26 mouse cellular contexts compared by ENCODE assay signal in genomic region chr19:60200294-60200693, GRCm38 (mm10). TPM values are rescaled to one million over a fixed set of nuclear protein-coding genes. Genes with fewer than 3 reads are reported as not detected.
DNase-seq lines count a peak whose midpoint lies in the region; ATAC-seq and TF ChIP-seq lines count a peak whose summit lies in the region.
"Had no signal": no experiment of that assay in that cellular context is flagged by ENCODE, and none has a peak within 500 bp of the region (broad histone marks: within the 10 kb centered on the region; RNA-seq: fewer than 3 reads in every experiment).

No protein-coding gene starts in this region.

- no peaks in the 10 kb centered on the region for H3K36me3 ChIP-seq in forebrain, postnatal 0 days (ENCODE audit: insufficient read depth)
- no peaks in the 10 kb centered on the region for H3K36me3 ChIP-seq in forebrain, embryonic 11.5 days (ENCODE audit: control insufficient read depth, insufficient read depth, low read length)
- H3K36me3 ChIP-seq in midbrain, embryonic 13.5 days: 0 out of 2 replicates have a peak, but pooled peaks cover 5% of the 10 kb centered on the region
- H3K36me3 ChIP-seq in midbrain, embryonic 16.5 days (ENCODE audit: control insufficient read depth, insufficient read depth, low read length): 0 out of 2 replicates have a peak, but pooled peaks cover 3% of the 10 kb centered on the region
- H3K36me3 ChIP-seq: heart, embryonic 15.5 days; hindbrain, embryonic 12.5 days; intestine, embryonic 15.5 days had no signal

- intact Hi-C loops in left cerebral cortex, postnatal 25 days (cut with DNase I): no loop called here

- H3K9ac ChIP-seq in forebrain, postnatal 0 days: no peak overlapping the region
- no peak overlapping the region for H3K9ac ChIP-seq in forebrain, embryonic 11.5 days (ENCODE audit: low read length)
- no peak overlapping the region for H3K9ac ChIP-seq in midbrain, embryonic 13.5 days (replicated peaks)
- H3K9ac ChIP-seq in midbrain, embryonic 16.5 days (ENCODE audit: low read depth, low read length): no peak overlapping the region
- H3K9ac ChIP-seq: heart, embryonic 15.5 days; hindbrain, embryonic 12.5 days; intestine, embryonic 15.5 days; liver, embryonic 12.5 days; liver, postnatal 0 days had no signal

- no peaks in the 10 kb centered on the region for H3K4me1 ChIP-seq in forebrain, postnatal 0 days (ENCODE audit: insufficient read depth)
- H3K4me1 ChIP-seq in forebrain, embryonic 11.5 days (replicated peaks; ENCODE audit: control insufficient read depth, insufficient read depth, low read length): peaks cover 8% of the 10 kb centered on the region; the same call in 1 of the 2 replicates
- peaks cover 36% of the 10 kb centered on the region for H3K4me1 ChIP-seq in midbrain, embryonic 13.5 days (replicated peaks)
- H3K4me1 ChIP-seq in midbrain, embryonic 16.5 days (ENCODE audit: control insufficient read depth, insufficient read depth, low read length): peaks cover 8% of the 10 kb centered on the region; the same call in 1 of the 2 replicates
- H3K4me1 ChIP-seq: intestine, embryonic 15.5 days had no signal

- 0 out of 2 replicates have a peak, but pooled peaks have one; percentile 32 for ATAC-seq in forebrain, postnatal 0 days
- ATAC-seq in forebrain, embryonic 11.5 days (replicated peaks; ENCODE audit: low FRiP score): no peak
- ATAC-seq in midbrain, embryonic 13.5 days: peak; percentile 40; the same call in 1 of the 2 replicates
- ATAC-seq in midbrain, embryonic 16.5 days: no peak
- ATAC-seq: hindbrain, postnatal 0 days; intestine, embryonic 15.5 days; liver, embryonic 12.5 days; liver, postnatal 0 days had no signal

- H3K4me3 ChIP-seq in forebrain, postnatal 0 days (ENCODE audit: low read depth, low read length): no peak overlapping the region
- H3K4me3 ChIP-seq in forebrain, embryonic 11.5 days (ENCODE audit: low read depth, low read length): no peak overlapping the region
- H3K4me3 ChIP-seq in midbrain, embryonic 13.5 days (replicated peaks): no peak overlapping the region
- H3K4me3 ChIP-seq in midbrain, embryonic 16.5 days (ENCODE audit: low read depth, low read length): no peak overlapping the region
- H3K4me3 ChIP-seq: heart, adult 2 months; heart, embryonic 15.5 days; hindbrain, embryonic 12.5 days; intestine, embryonic 15.5 days; liver, embryonic 12.5 days had no signal

- no peak overlapping the region for H3K4me2 ChIP-seq in forebrain, postnatal 0 days (ENCODE audit: low read depth)
- no peak overlapping the region for H3K4me2 ChIP-seq in forebrain, embryonic 11.5 days (ENCODE audit: low read depth, low read length, severe bottlenecking)
- H3K4me2 ChIP-seq in midbrain, embryonic 13.5 days (replicated peaks): no peak overlapping the region
- no peak overlapping the region for H3K4me2 ChIP-seq in midbrain, embryonic 16.5 days (ENCODE audit: low read length)
- H3K4me2 ChIP-seq: heart, embryonic 15.5 days; hindbrain, embryonic 12.5 days; intestine, embryonic 15.5 days; liver, embryonic 12.5 days had no signal

- no peak overlapping the region for H3K27ac ChIP-seq in forebrain, postnatal 0 days (ENCODE audit: low read depth, low read length)
- H3K27ac ChIP-seq in forebrain, embryonic 11.5 days (ENCODE audit: low read depth, low read length): no peak overlapping the region
- H3K27ac ChIP-seq in midbrain, embryonic 13.5 days: peak overlapping the region; percentile 44; the same call in 1 of the 2 replicates
- no peak overlapping the region for H3K27ac ChIP-seq in midbrain, embryonic 16.5 days (ENCODE audit: low read length)
- H3K27ac ChIP-seq: heart, adult 2 months; heart, embryonic 15.5 days; hindbrain, embryonic 12.5 days; hindbrain, postnatal 0 days; intestine, embryonic 15.5 days; liver, embryonic 12.5 days had no signal

- H3K27me3 ChIP-seq in forebrain, postnatal 0 days (ENCODE audit: insufficient read depth, low read length): no peaks in the 10 kb centered on the region
- H3K27me3 ChIP-seq in forebrain, embryonic 11.5 days (ENCODE audit: control insufficient read depth, insufficient read depth, low read length): no peaks in the 10 kb centered on the region
- no peaks in the 10 kb centered on the region for H3K27me3 ChIP-seq in midbrain, embryonic 13.5 days
- no peaks in the 10 kb centered on the region for H3K27me3 ChIP-seq in midbrain, embryonic 16.5 days (ENCODE audit: control insufficient read depth, insufficient read depth, low read depth, low read length)
- H3K27me3 ChIP-seq: CH12.LX; heart, embryonic 15.5 days; hindbrain, embryonic 12.5 days; intestine, embryonic 15.5 days; liver, embryonic 12.5 days had no signal

- peak; percentile 24 for DNase-seq in embryo, embryonic 10 days (ENCODE audit: low spot score)
- no peak for DNase-seq in embryo, embryonic 9.5 days (ENCODE audit: extremely low spot score)
- no peak for DNase-seq in forebrain, postnatal 0 days
- DNase-seq in forebrain, embryonic 11.5 days (ENCODE audit: low spot score): no peak
- no peak for DNase-seq in left cerebral cortex, postnatal 25 days (ENCODE audit: low spot score in 2 of 2)
- DNase-seq: adrenal gland, postnatal 10 days; cerebellum, adult 11 months; cerebellum, adult 9-10 months; cerebellum, postnatal 36 days; embryo, embryonic 11 days; heart, adult 2 months; kidney, adult 2 months; kidney, postnatal 4 days; left cerebral cortex, postnatal 4 days; liver, postnatal 0 days; lung, postnatal 36 days; spleen, adult 18-20 months; thymus, postnatal 14 days had no signal

- 23% methylated on average over 2 of the region's 2 CpGs for WGBS in forebrain, postnatal 0 days
- WGBS in forebrain, embryonic 11.5 days: 13% methylated on average over 2 of the region's 2 CpGs
- WGBS in midbrain, embryonic 13.5 days: 10% methylated on average over 2 of the region's 2 CpGs
- WGBS in midbrain, embryonic 16.5 days: 15% methylated on average over 2 of the region's 2 CpGs

- no peaks in the 10 kb centered on the region for H3K9me3 ChIP-seq in forebrain, postnatal 0 days (ENCODE audit: low read length)
- H3K9me3 ChIP-seq in forebrain, embryonic 11.5 days (ENCODE audit: control insufficient read depth, low read length): no peaks in the 10 kb centered on the region
- no peaks in the 10 kb centered on the region for H3K9me3 ChIP-seq in midbrain, embryonic 13.5 days
- no peaks in the 10 kb centered on the region for H3K9me3 ChIP-seq in midbrain, embryonic 16.5 days (replicated peaks; ENCODE audit: control insufficient read depth, low read length, poor library complexity, severe bottlenecking)
- H3K9me3 ChIP-seq: heart, embryonic 15.5 days; hindbrain, embryonic 12.5 days; intestine, embryonic 15.5 days; liver, embryonic 12.5 days had no signal

- no peak for TF ChIP-seq CTCF in forebrain, postnatal 0 days (IDR thresholded peaks at IDR 0.05; ENCODE audit: low read depth)

RNA-seq across cellular contexts. Expression of gene Fam204a, which starts 26.2 kb away (rescaled TPM):
- 47.5 and 57.4 TPM in 2 replicates for total RNA-seq in forebrain, postnatal 0 days (2014; rRNA removed)
- 66.5 and 74.4 TPM in 2 replicates for polyA plus RNA-seq in forebrain, postnatal 0 days (2015; fragmentation: Nextera tagmentation; extraction: Ambion mirVana)
- 74.8 and 94.2 TPM in 2 replicates for polyA plus RNA-seq in forebrain, embryonic 11.5 days (2014; fragmentation: Nextera tagmentation; extraction: Ambion mirVana)
- polyA plus RNA-seq in midbrain, embryonic 13.5 days (2015; fragmentation: Nextera tagmentation; extraction: Ambion mirVana): 98.4 and 104 TPM in 2 replicates
- 68.6 and 78.2 TPM in 2 replicates for polyA plus RNA-seq in midbrain, embryonic 16.5 days (2015; fragmentation: Nextera tagmentation; extraction: Ambion mirVana)
- 10 to 100 TPM; 29.5 to 29.6 TPM for total RNA-seq in left cerebral cortex, postnatal 25 days (2021)

Comparison
In these comparisons a context has a peak if more than half of its experiments do, and no peak if none do; other contexts are left out.
1. ATAC-seq: peak in forebrain, postnatal 0 days (single experiment) and midbrain, embryonic 13.5 days (single experiment); none in forebrain, embryonic 11.5 days (single experiment) and midbrain, embryonic 16.5 days (single experiment).